Mouse (Mus musculus) bone marrow macrophage, adult 2 months (primary cell): ENCODE data around the gene Cd302.

ENCODE experiments used
- CTCF ChIP-seq: IDR thresholded peaks from 2 replicates; pipeline ENCODE4 v1.5.1; 2012; ENCODE audit warnings: low read depth, mild to moderate bottlenecking, low read length, moderate library complexity
- POLR2A ChIP-seq: IDR thresholded peaks from 2 replicates; pipeline ENCODE4 v1.6.1; 2012; ENCODE audit warnings: mild to moderate bottlenecking, low read depth, low read length, borderline replicate concordance

GRCm38 (mm10) chr2:60260621-60261350 lies 23.5 kb downstream of the Cd302 start:
- TF ChIP-seq POLR2A: no peak
- no peak for TF ChIP-seq CTCF
